Mouse (Mus musculus): ENCODE measurements around the gene Fbxo9. TPM values are rescaled to one million over a fixed set of nuclear protein-coding genes. Genes with fewer than 3 reads are reported as not detected.
"Not testable (repeated sequence)": the region's sequence is repeated elsewhere in the genome, so short reads cannot be mapped to it uniquely, and the experiment has no call there.

Fbxo9 gene
- polyA plus RNA-seq (2016; fragmentation: Nextera tagmentation; extraction: Ambion mirVana) = 44.2 and 45.9 TPM in 2 replicates

DNA sequence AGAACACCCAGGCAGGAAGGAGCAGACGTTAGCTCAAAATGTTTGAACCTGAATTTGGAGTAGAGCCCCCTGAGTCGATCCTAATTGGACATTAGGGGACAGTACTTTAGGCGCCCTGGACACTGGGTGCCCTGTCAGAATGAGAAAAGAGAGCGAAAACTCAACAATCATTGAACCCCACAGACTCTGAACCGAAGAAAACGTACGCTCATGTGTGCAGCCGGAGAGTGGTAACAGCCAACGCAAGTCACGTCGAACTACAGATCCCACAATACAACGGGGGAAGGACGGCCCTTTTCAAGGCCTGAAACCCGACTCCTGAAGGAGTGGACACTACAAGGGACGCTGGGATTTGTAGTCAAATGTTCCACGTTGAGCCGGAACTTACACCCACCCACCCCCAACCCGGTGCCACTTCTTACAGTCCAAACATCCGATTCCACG lies at the start of gene Fbxo9, which contains the start of gene Ick:
Fbxo9 (minus strand) TSS at position 270 of the 444 bp plus-strand sequence.
Ick (plus strand) TSS at position 397 of the 444 bp plus-strand sequence.
- Histone ChIP-seq H3K9ac (peak within 1 kb of the TSS; percentile 95), H3K4me1 (replicated peaks) (peaks cover 15% of the 10 kb centered on the region), H3K27ac (ENCODE audit: poor library complexity, severe bottlenecking) (peak within 1 kb of the TSS; percentile 98), H3K27me3 (replicated peaks) (no peaks in the 10 kb centered on the region), H3K4me3 (peak within 1 kb of the TSS; percentile 93), H3K4me2 (peak within 1 kb of the TSS; percentile 81), H3K9me3 (replicated peaks) (no peaks in the 10 kb centered on the region), H3K36me3 (peaks cover 10% of the 10 kb centered on the region; the same call in 1 of the 2 replicates)
- WGBS = under 1% methylated on average over 20 of the region's 20 CpGs
- peak; percentile 89 for ATAC-seq (ENCODE audit: insufficient number of reproducible peaks, low FRiP score)

DNA sequence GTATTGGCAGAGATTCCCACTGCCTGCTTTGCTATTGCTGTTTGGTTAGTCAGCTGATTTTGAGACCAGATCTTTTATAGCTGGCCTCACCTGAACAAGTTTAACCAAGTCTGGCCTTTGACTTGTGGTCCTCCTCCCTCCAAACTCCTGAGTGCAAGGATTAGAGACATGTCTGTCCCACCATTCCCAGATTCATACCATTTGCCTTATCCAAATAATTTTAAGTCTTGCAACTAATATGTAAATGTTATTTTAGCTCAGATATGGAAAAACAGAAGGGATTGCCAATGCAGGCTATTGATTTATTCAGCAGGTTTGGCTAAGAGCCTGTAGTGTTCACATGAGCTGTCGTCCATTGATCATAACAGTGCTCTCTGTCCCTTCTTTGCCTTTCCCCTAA lies 48.4 kb upstream of the Fbxo9 start:
- Histone ChIP-seq H3K9me3 (replicated peaks) (no peaks in the 10 kb centered on the region), H3K4me2 (no peak overlapping the region), H3K27ac (ENCODE audit: poor library complexity, severe bottlenecking) (no peak overlapping the region), H3K9ac (no peak overlapping the region), H3K27me3 (replicated peaks) (no peaks in the 10 kb centered on the region), H3K4me1 (replicated peaks) (peaks cover 11% of the 10 kb centered on the region), H3K36me3 (peaks cover 76% of the 10 kb centered on the region), H3K4me3 (no peak overlapping the region)
- 94% methylated on average over 1 of the region's 1 CpGs for WGBS
- ATAC-seq (ENCODE audit: insufficient number of reproducible peaks, low FRiP score) = no peak

DNA sequence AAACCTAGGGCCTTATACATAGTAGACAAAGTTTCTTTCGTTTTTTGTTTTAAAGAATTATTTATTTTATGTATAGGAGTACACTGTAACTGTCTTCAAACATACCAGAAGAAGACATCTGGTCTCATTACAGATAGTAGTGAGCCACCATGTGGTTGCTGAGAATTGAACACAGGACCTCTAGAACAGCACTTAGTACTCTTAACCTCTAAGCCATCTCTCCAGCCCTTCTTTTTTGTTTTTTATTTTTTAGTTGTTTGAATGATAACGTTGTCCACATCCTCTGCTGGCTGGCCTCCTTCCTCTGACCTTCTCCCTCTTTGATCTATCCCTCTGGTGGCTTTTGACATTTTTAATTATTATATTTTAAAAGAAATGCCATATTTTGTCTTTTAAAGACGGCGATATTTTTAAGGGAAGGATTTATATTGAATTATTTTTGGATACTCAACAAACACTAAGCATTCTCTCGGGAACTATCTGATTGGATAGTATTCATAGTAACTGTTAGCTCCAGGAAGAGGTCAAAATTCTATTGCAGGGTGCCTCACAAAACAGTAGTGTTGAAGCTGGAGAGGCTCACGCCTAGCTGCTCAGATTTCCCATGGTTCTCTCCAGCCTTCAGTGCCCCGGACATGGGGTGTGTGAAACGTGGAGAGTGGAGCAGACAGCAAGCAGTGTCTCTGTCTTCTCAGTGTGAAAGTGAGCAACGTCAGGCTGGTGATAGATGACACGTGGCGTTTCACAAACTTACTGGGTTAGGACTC lies 45.5 kb upstream of the Fbxo9 start:
- ATAC-seq (ENCODE audit: insufficient number of reproducible peaks, low FRiP score) = no peak
- no peaks in the 10 kb centered on the region for H3K9me3 ChIP-seq (replicated peaks)
- H3K4me3 ChIP-seq = no peak overlapping the region
- H3K27ac ChIP-seq (ENCODE audit: poor library complexity, severe bottlenecking) = peak overlapping the region; percentile 44; the same call in 1 of the 2 replicates
- H3K9ac ChIP-seq = no peak overlapping the region
- H3K36me3 ChIP-seq = peaks cover 67% of the 10 kb centered on the region
- peaks cover 7% of the 10 kb centered on the region; the same call in 1 of the 2 replicates for H3K4me1 ChIP-seq (replicated peaks)
- 63% methylated on average over 11 of the region's 11 CpGs for WGBS
- H3K27me3 ChIP-seq (replicated peaks) = no peaks in the 10 kb centered on the region
- H3K4me2 ChIP-seq = no peak overlapping the region

DNA sequence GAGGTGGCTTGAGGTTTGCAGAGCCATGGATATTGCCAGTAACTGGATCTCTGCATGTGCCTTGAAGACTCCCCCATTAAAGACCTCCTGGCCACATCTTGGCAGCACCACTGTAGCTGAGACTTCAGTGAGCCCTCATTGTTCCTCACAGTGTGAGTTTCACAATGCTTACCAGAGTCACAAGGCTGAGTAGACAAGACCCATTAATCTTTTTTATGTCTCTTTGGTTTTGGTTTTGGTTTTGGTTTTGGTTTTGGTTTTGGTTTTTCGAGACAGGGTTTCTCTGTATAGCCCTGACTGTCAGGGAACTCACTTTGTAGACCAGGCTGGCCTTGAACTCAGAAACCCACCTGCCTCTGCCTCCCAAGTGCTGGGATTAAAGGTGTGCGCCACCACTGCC lies 40.9 kb upstream of the Fbxo9 start:
- 88% methylated on average over 2 of the region's 2 CpGs for WGBS
- not testable (repeated sequence) for H3K4me3 ChIP-seq; H3K9me3 ChIP-seq (replicated peaks); H3K4me2 ChIP-seq; H3K27me3 ChIP-seq (replicated peaks); H3K27ac ChIP-seq (ENCODE audit: poor library complexity, severe bottlenecking); H3K9ac ChIP-seq; ATAC-seq (ENCODE audit: insufficient number of reproducible peaks, low FRiP score)
- Histone ChIP-seq H3K4me1 (replicated peaks) (peaks cover 17% of the 10 kb centered on the region), H3K36me3 (peaks cover 45% of the 10 kb centered on the region)

DNA sequence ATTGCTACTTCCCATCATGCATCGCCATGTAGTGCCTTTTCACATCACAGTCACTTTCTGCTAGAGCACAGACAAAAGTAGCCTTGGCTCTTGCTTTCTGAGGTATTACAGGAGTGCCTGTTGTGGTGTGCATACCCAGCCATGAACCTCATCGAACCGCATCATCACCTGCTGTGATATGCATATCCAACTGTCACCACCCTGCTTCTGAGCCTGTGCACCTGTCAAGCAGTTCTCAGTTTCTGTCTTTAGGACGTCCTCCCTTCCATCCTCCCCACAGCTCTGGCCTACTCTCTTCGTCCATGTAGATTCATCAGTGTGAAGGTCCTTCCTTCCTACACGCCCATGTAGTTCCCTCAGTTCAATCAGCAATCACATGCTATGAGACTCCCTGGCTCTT lies 39.3 kb upstream of the Fbxo9 start:
- peaks cover 26% of the 10 kb centered on the region for H3K4me1 ChIP-seq (replicated peaks)
- no peak for ATAC-seq (ENCODE audit: insufficient number of reproducible peaks, low FRiP score)
- peaks cover 43% of the 10 kb centered on the region for H3K36me3 ChIP-seq
- H3K4me2 ChIP-seq = no peak overlapping the region
- H3K9me3 ChIP-seq (replicated peaks) = no peaks in the 10 kb centered on the region
- no peaks in the 10 kb centered on the region for H3K27me3 ChIP-seq (replicated peaks)
- no peak overlapping the region for H3K27ac ChIP-seq (ENCODE audit: poor library complexity, severe bottlenecking)
- H3K4me3 ChIP-seq = no peak overlapping the region
- 78% methylated on average over 6 of the region's 6 CpGs for WGBS
- no peak overlapping the region for H3K9ac ChIP-seq

DNA sequence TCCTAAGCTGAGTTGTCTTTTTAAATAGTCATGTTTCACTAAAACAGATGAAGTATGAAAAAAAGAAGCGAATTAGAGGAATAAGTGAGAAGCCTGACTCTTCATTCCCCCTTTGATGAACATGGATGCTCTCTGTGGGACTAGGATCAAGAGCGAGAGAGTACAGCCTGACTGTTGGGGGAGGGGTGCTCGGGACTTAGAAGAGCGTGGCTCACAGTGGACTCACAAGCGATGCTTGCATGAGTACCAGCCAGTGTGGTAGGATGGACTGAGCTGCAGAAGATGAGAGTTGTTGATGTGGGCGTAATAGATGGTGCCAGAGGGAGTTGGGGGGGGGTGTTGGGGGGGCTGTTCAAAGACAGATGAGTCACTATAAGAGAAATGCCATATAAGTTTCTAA lies 37.8 kb upstream of the Fbxo9 start:
- H3K27me3 ChIP-seq (replicated peaks) = no peaks in the 10 kb centered on the region
- H3K9me3 ChIP-seq (replicated peaks) = peaks cover 8% of the 10 kb centered on the region; the same call in 1 of the 2 replicates
- H3K4me2 ChIP-seq = no peak overlapping the region
- no peak for ATAC-seq (ENCODE audit: insufficient number of reproducible peaks, low FRiP score)
- H3K4me1 ChIP-seq (replicated peaks) = peaks cover 27% of the 10 kb centered on the region
- no peak overlapping the region for H3K9ac ChIP-seq
- no peak overlapping the region for H3K4me3 ChIP-seq
- 81% methylated on average over 6 of the region's 6 CpGs for WGBS
- H3K36me3 ChIP-seq = peaks cover 48% of the 10 kb centered on the region
- H3K27ac ChIP-seq (ENCODE audit: poor library complexity, severe bottlenecking) = no peak overlapping the region

DNA sequence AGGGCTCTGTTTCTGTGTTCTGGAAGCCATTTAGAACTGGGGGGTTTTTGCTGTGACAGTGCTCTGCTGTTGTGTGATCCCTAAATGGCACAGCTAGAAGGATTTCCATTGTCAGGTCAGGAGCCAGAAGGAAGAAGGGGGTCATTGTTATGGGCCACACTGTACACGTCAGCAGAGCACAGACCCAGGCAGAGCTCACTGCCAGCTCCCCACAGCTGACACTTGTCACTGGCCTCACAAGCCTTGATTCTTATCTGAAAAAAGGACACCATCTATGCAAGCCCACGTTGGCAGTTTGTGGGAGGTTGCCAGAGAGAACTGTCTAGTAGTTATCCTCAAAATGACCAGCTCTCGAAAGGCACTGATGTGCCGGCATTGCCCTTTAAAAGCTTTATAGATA lies 37.2 kb upstream of the Fbxo9 start:
- Histone ChIP-seq H3K36me3 (peaks cover 48% of the 10 kb centered on the region), H3K27me3 (replicated peaks) (no peaks in the 10 kb centered on the region), H3K9me3 (replicated peaks) (peaks cover 9% of the 10 kb centered on the region; the same call in 1 of the 2 replicates), H3K4me2 (no peak overlapping the region), H3K4me3 (no peak overlapping the region), H3K27ac (ENCODE audit: poor library complexity, severe bottlenecking) (no peak overlapping the region), H3K9ac (peak overlapping the region; percentile 34; the same call in 1 of the 2 replicates), H3K4me1 (replicated peaks) (peaks cover 27% of the 10 kb centered on the region)
- no peak for ATAC-seq (ENCODE audit: insufficient number of reproducible peaks, low FRiP score)
- WGBS = 57% methylated on average over 4 of the region's 4 CpGs

DNA sequence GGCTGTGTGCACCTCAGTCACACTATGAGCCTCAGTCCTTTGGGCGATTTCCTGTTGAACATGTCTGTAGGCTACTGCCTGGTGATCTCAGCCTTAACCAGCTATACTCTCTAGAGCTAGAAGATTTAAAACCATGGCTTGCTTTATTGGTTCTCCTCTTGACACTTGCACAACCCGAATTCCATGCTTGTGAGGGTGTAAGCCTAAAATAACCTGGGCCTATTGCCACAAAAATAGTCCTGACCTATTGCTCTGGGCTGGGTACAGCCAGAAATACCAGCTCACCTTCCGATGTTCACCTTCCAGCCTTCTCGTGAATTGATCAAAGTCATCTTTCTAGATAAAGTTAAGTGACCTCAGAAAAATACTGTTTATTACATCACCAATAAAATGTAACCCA lies 30.6 kb upstream of the Fbxo9 start:
- peaks cover 23% of the 10 kb centered on the region for H3K4me1 ChIP-seq (replicated peaks)
- peak overlapping the region; percentile 88 for H3K27ac ChIP-seq (ENCODE audit: poor library complexity, severe bottlenecking)
- H3K36me3 ChIP-seq = peaks cover 59% of the 10 kb centered on the region
- H3K4me3 ChIP-seq = no peak overlapping the region
- peak; percentile 53; the same call in 1 of the 2 replicates for ATAC-seq (ENCODE audit: insufficient number of reproducible peaks, low FRiP score)
- H3K4me2 ChIP-seq = peak overlapping the region; percentile 12; the same call in 1 of the 2 replicates
- no peaks in the 10 kb centered on the region for H3K27me3 ChIP-seq (replicated peaks)
- H3K9me3 ChIP-seq (replicated peaks) = peaks cover 9% of the 10 kb centered on the region; the same call in 1 of the 2 replicates
- no peak overlapping the region for H3K9ac ChIP-seq
- WGBS = 54% methylated on average over 4 of the region's 4 CpGs

DNA sequence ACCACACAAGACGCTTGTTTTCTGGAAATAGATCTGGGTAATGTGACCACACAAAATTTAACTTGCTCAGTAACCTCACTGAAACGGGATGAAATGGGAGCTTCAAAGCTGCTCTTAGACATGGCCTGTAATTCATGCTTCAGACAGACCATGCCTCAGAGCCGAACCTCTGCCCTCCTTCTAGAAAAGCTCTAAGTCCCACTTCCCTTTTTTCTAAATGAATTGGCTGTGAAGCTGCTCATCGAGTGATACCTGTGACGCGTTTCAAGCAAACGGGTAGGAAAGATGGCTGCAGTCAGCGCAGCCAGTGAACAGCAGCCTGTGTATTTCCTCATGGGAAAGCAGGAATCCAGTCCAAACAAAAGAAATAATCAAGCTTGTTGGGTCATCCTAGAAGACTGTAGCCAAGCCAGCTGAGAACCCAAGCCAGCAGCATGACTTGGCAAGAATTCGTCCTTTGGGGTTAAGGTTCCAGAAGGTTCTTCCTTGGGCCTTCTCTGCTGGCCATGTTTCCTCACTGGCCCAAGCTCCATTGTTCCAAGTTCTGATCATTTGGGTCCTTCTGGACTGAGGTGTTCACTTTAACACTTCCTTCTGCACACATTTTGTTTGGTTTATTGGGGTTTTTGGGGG lies 29.3 kb upstream of the Fbxo9 start:
- Histone ChIP-seq H3K27me3 (replicated peaks) (no peaks in the 10 kb centered on the region), H3K36me3 (peaks cover 61% of the 10 kb centered on the region), H3K9me3 (replicated peaks) (peaks cover 9% of the 10 kb centered on the region; the same call in 1 of the 2 replicates), H3K4me3 (no peak overlapping the region), H3K9ac (no peak overlapping the region), H3K27ac (ENCODE audit: poor library complexity, severe bottlenecking) (no peak overlapping the region), H3K4me2 (no peak overlapping the region), H3K4me1 (replicated peaks) (peaks cover 15% of the 10 kb centered on the region)
- ATAC-seq (ENCODE audit: insufficient number of reproducible peaks, low FRiP score) = no peak
- 91% methylated on average over 9 of the region's 9 CpGs for WGBS

DNA sequence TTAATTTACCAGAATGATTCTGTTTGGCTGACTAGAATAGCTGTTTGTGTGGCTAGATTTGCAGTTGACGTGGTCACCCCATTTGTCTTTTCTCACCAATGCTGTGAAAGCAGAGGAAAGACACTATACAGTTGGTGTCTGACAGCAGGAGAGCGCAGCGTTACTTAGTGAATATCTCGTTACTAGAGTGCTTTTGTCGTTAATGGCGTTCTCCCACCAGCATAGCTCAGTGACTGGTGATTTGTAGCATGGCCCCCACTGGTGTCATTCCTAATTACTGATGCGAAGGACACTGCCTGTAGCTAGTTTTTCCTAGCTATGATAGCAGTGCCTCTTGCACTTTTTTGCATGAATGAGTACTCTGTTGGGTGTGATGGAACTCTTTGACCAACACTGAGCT lies 26.8 kb upstream of the Fbxo9 start:
- Histone ChIP-seq H3K4me3 (no peak overlapping the region), H3K4me1 (replicated peaks) (peaks cover 13% of the 10 kb centered on the region), H3K27me3 (replicated peaks) (no peaks in the 10 kb centered on the region), H3K27ac (ENCODE audit: poor library complexity, severe bottlenecking) (no peak overlapping the region), H3K4me2 (no peak overlapping the region), H3K9ac (no peak overlapping the region), H3K36me3 (peaks cover 61% of the 10 kb centered on the region), H3K9me3 (replicated peaks) (no peaks in the 10 kb centered on the region)
- 58% methylated on average over 7 of the region's 7 CpGs for WGBS
- ATAC-seq (ENCODE audit: insufficient number of reproducible peaks, low FRiP score) = no peak

DNA sequence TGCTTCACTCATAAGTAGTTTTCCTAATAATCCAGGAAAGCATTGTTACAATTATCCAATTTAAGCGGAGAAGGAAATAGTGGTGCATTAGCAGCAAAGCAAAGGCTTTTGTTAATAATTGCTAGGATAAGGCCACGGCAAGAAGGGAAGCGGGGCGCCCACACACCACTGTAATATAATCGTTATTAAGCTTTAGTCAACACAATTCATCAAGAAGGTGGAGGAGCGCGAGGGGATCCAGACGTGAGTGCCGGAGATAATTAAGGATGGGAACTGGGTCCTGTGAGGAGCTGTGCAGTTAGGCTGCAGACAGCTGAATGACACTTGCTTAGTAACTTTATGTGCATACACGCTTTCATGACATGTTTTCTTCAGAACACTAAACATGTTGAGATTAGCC lies 17.8 kb upstream of the Fbxo9 start:
- 85% methylated on average over 10 of the region's 10 CpGs for WGBS
- Histone ChIP-seq H3K36me3 (peaks cover 18% of the 10 kb centered on the region), H3K27me3 (replicated peaks) (no peaks in the 10 kb centered on the region), H3K4me1 (replicated peaks) (peaks cover 34% of the 10 kb centered on the region), H3K27ac (ENCODE audit: poor library complexity, severe bottlenecking) (no peak overlapping the region), H3K4me3 (no peak overlapping the region), H3K9ac (no peak overlapping the region), H3K4me2 (no peak overlapping the region), H3K9me3 (replicated peaks) (no peaks in the 10 kb centered on the region)
- no peak for ATAC-seq (ENCODE audit: insufficient number of reproducible peaks, low FRiP score)
